Mouse (Mus musculus): ENCODE measurements around the gene Olfr157.

Gene Olfr157

GRCm38 (mm10) chr4:43832031-43832430 is 8.0 kb downstream of the Olfr157 start:
- ChIA-PET CTCF (interaction anchor here in 3 of 4 experiments (0.6 to 3.3 kb wide), 9 partner anchors 9 to 87 kb away, joined by 3 to 57 read pairs (median 4); partner anchors contain the start of gene Olfr156 (in 1 of the 3)), POLR2A (interaction anchor here in 1 of 4 experiments (0.5 kb wide), 1 partner anchor 97 kb away, joined by 3 read pairs; no protein-coding TSS in a partner anchor)

GRCm38 (mm10) chr4:43828806-43829205 is 11.2 kb downstream of the Olfr157 start:
- ChIA-PET POLR2A (interaction anchor here in 2 of 4 experiments (1.1 to 1.3 kb wide), 2 partner anchors 8 to 36 kb away, joined by 4 read pairs; no protein-coding TSS in a partner anchor), CTCF (interaction anchor here in 2 of 4 experiments (0.6 to 1.9 kb wide), 4 partner anchors 42 to 72 kb away, joined by 3 to 10 read pairs (median 4); no protein-coding TSS in a partner anchor)

- CTCF ChIA-PET, result interaction anchor here (0.5 to 2.1 kb wide), 19 partner anchors 8 to 685 kb away, joined by 3 to 15 read pairs (median 6); no protein-coding TSS in a partner anchor
- POLR2A ChIA-PET, result interaction anchor here in 2 of 4 experiments (0.7 to 2.2 kb wide), 11 partner anchors 12 to 63 kb away, joined by 3 to 11 read pairs (median 5); no protein-coding TSS in a partner anchor
These were observed 16.1 kb downstream of the Olfr157 start, which contains the start of gene Olfr156 for GRCm38 (mm10) chr4:43823845-43824337. Gene Olfr156 (minus strand): TSS chr4:43823895.

- CTCF ChIA-PET, result interaction anchor here (0.6 to 2.1 kb wide), 14 partner anchors 9 to 151 kb away, joined by 3 to 15 read pairs (median 6); no protein-coding TSS in a partner anchor
- POLR2A ChIA-PET, result interaction anchor here in 3 of 4 experiments (0.6 to 2.2 kb wide), 10 partner anchors 11 to 62 kb away, joined by 3 to 11 read pairs (median 4); no protein-coding TSS in a partner anchor
These were observed 17.0 kb downstream of the Olfr157 start for GRCm38 (mm10) chr4:43822896-43823550.

- POLR2A ChIA-PET, result interaction anchor here in 2 of 4 experiments (0.7 to 3.9 kb wide), 10 partner anchors 11 to 263 kb away, joined by 3 to 12 read pairs (median 4); partner anchors contain the start of genes Creb3 (in 1 of the 2), Gba2 (in 1 of the 2), Olfr156 (in 1 of the 2) and Rgp1 (in 1 of the 2)
These were observed 41.1 kb downstream of the Olfr157 start for GRCm38 (mm10) chr4:43798936-43799335.

GRCm38 (mm10) chr4:43795844-43796243 is 44.2 kb downstream of the Olfr157 start:
- CTCF ChIA-PET, result interaction anchor here in 3 of 4 experiments (0.6 to 2.1 kb wide), 7 partner anchors 28 to 164 kb away, joined by 3 to 8 read pairs (median 4); partner anchors contain the start of gene Olfr156 (in 1 of the 3)
- POLR2A ChIA-PET, result interaction anchor here in 3 of 4 experiments (0.6 to 6.6 kb wide), 32 partner anchors 9 to 1216 kb away, joined by 3 to 36 read pairs (median 4); partner anchors contain the start of genes Olfr156 (in 2 of the 3), Clta (in 1 of the 3), Creb3 (in 1 of the 3) and Npr2 (in 1 of the 3)

More at GRCm38 (mm10) chr4:43798936-43799335, 41.1 kb downstream of the Olfr157 start:
- CTCF ChIA-PET, result interaction anchor here in 2 of 4 experiments (0.6 to 1.1 kb wide), 3 partner anchors 35 to 43 kb away, joined by 3 to 4 read pairs (median 4); no protein-coding TSS in a partner anchor

- ChIA-PET CTCF (interaction anchor here in 2 of 4 experiments (0.6 to 2.1 kb wide), 5 partner anchors 29 to 817 kb away, joined by 3 to 8 read pairs (median 8); partner anchors contain the start of gene Olfr156 (in 1 of the 2)), POLR2A (interaction anchor here in 3 of 4 experiments (0.7 to 6.6 kb wide), 24 partner anchors 10 to 1217 kb away, joined by 3 to 36 read pairs (median 4); partner anchors contain the start of genes Creb3 (in 1 of the 3), Olfr156 (in 1 of the 3), Reck (in 1 of the 3) and Rnf38 (in 1 of the 3))
These were observed 44.7 kb downstream of the Olfr157 start for GRCm38 (mm10) chr4:43795296-43795695.

All from embryonic stem cell, embryonic (primary cell).